Mouse (Mus musculus): ENCODE measurements around the gene Synrg. TPM values are rescaled to one million over a fixed set of nuclear protein-coding genes. Genes with fewer than 3 reads are reported as not detected.

Synrg gene
- total RNA-seq (2021) = 10 to 100 TPM; 24.4 to 25.0 TPM
- long read RNA-seq, experiment 1, partial matches to known transcripts = 4 of 22 reads
- long read RNA-seq, experiment 1, other reads (novel, unspliced or antisense) = 17 of 22 reads
- long read RNA-seq, experiment 2, partial matches to known transcripts = 3 of 15 reads
- long read RNA-seq, experiment 2, other reads (novel, unspliced or antisense) = 11 of 15 reads

DNA sequence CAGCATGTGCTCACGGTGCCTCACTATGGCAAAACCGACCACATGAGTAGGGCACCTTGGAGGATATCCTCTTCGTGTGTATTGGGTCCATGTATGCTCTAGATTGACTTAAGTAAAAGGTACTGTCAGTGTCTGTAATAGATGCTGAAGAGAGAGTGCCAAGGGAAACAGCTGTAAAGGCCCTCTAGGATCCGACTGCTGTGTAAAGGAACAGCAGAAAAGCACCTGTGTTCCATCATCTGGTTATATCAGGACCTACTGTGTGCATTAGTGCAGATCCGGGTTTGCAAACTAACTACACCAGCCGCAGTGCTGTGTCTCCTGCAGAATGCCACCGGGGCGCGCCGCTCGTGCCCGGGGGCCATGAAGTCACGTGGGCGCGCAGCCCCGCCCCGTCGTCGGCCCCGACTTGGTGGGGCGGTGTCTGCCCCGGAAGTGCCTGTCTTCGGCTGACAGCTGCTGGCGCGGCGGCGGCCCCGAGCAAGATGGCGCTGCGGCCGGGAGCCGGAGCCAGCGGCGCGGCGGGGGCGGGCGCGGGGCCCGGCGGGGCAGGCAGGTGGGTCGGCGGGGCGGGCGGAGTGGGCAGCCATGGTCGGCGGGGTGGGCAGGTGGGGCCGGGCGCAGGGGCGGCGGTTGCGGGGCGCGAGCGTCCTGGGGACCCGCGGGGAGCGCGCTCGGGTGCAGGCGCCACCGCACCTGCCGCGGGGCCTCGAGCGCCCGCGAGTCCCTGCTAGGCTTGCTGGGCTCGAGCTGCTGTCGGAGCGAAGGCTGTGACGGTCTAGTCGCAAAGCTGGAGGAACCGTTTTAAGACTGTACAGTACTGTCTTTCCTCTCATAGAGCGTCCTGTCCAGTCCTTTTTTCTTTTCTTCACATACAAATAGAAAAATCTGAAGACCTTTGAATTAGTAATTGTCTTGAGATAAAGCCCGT lies at the start of gene Synrg:
Gene Synrg (plus strand): TSS at position 438 of the 931 bp plus-strand sequence.
- intact Hi-C loops (cut with DNase I) = loop anchor here (2.0 kb wide), 1 partner anchor 21 kb away; the partner anchor contains the start of gene Ddx52
- peak; percentile 93 to 94 for DNase-seq

DNA sequence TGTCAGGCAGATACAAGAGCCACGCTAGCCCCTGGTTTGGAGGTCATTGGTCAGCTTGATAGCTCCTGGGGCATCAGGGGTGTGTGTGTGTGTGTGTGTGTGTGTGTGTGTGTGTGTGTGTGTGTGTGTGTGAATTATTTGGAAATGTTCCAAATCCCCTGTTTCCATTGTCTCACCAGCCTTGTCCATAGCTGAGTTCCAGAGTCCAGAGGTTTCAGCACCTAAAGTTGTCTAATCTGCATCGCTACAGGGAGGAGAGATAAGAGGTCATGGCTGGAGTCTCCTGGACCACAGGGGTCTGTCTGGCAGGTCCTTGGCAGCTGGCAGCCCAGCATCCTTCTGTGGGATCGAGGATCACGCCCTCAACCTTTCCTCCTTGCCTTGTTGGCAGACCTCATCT lies 49.7 kb upstream of the Synrg start:
- no peak for DNase-seq
- intact Hi-C loops (cut with DNase I) = no loop called here

DNA sequence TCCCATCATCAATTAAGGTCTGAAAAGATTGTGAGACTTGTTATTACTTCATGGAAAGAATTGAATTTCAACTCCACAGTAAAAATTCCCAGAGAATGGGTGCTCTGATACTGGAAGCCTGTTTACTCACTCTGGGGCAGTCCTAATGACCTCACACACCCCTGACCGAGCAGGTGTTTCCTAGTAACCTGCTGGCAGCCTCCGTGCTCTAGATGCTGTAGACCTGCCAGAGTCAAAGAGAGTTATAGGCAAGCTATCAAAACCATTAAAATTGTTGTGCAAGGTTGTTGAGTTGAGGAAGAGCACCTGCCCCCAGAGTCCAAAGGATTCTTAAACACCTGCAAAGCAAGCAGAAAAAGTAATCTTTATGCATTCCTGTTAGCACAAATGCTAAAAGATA lies 41.6 kb upstream of the Synrg start:
- intact Hi-C loops (cut with DNase I) = no loop called here
- DNase-seq = no peak

DNA sequence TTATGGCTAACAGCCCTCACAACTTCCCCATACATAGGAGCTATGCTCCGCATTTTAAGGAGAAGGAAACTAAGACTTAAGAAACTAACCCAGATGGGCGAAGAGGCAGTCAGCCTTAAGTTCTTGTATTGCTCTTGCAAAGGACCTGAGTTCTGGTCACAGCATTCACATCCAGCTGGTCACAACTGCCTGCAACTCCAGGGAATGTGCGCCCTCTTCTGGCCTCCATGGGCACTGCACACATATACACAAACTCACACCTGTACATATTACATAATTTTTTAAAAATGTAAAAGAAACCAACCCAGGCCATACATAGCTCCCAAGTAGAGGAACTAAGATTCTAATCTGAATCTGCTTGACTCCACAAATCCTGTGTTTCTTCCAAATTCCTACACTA lies 37.1 kb upstream of the Synrg start:
- DNase-seq = no peak
- intact Hi-C loops (cut with DNase I) = no loop called here

DNA sequence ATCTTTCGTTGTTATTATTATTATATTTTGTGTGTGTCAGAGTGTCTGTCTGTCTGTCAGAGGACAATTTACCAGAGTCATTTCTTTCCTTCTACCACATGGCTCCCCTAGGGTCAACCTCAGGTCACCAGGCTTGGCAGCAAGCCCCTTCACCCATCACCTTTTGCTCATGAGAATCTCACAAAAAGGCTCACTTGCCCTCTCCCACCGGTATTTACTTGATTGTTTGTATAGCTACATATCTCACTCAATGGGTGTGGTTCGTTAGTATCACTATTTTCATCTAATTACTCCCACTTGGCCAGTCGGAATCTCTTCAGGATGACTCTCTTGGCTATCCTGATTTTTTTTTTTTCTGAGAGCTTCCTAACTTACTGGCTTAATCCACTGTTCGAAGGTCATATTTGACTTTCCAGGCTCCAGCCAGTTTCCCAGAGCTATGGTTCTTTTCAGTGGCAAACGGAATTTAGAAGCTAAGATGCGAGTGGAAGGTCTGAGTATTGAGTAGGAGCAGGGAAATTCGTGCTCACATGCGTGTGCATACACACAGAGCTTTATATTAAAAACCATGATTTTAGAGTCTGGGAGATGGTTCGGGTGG lies 31.6 kb upstream of the Synrg start:
- no peak for DNase-seq
- intact Hi-C loops (cut with DNase I) = no loop called here

DNA sequence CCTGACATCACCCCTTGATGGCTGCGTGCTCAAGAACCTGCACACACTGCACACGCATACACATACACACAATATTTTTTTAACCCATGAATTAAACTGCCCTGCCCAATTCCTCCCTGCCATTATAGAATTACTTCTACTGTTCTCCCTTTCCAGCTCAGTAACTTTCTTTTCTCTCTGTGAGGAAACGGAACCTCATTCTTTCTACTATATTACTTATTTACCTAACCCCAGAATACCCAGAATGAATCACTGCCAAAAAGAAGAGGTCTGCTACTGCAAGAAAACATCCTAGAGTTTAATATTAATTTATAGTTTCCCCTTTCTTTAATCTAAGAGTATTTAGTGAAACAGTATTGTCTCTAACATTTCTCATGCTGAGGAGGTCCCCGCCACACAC lies 30.9 kb upstream of the Synrg start:
- DNase-seq = no peak
- intact Hi-C loops (cut with DNase I) = no loop called here

DNA sequence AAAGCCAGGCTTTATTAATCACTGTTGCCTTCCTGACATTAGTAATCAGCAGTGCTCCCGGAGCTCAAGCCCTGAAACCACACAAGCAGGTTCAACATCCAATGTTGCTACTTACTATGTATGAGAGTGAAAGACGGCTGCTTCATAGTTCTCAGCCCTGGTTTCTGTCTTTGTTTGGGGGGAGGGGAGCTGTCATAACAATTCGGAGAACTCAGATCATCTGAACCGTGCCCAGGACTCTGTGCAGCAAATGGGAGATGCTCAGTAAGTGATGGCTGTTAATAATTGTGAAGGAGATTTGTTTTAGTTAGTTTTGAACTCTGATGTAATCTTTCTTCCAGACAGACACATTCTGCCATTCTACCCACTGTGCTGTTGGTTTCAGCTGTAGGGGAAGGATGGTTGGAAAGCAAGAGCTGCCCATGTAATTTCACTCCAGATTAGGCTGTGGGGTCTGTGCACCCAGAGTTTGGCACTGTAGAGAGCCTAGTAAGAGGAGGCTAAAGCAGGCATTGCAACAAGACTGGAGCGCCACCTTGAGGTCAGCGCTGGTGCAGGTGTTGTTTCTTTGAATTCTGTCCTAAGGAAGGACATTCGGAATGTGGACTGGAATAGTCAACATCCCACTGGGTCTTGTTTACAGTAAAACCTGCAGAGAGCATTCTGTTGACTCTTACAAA lies 28.1 kb upstream of the Synrg start:
- DNase-seq = peak; percentile 79 to 86
- intact Hi-C loops (cut with DNase I) = loop anchor here (1.0 to 5.0 kb wide), 3 partner anchors 119 to 151 kb away; no protein-coding TSS in a partner anchor

DNA sequence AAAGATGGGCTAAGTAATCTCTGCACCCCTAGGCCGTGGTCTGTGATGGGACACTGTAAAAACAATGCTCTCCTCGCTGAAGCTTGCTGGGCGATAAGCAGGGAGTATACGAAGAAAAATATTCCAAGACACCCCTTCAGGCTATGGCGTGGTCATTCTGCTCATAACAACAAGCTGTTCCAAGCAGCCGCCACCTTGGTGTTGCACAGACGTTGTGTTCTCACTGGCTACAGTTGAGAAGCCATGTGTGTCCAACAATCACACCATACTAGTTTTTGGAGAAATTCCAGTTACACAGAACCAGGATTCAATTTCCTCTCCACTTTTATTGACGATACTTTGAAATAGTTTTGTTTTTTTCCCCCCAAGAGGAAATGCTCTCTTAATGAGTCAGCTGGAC lies 25.7 kb upstream of the Synrg start:
- intact Hi-C loops (cut with DNase I) = loop anchor here (5.0 kb wide), 2 partner anchors 121 to 136 kb away; no protein-coding TSS in a partner anchor
- no peak for DNase-seq

DNA sequence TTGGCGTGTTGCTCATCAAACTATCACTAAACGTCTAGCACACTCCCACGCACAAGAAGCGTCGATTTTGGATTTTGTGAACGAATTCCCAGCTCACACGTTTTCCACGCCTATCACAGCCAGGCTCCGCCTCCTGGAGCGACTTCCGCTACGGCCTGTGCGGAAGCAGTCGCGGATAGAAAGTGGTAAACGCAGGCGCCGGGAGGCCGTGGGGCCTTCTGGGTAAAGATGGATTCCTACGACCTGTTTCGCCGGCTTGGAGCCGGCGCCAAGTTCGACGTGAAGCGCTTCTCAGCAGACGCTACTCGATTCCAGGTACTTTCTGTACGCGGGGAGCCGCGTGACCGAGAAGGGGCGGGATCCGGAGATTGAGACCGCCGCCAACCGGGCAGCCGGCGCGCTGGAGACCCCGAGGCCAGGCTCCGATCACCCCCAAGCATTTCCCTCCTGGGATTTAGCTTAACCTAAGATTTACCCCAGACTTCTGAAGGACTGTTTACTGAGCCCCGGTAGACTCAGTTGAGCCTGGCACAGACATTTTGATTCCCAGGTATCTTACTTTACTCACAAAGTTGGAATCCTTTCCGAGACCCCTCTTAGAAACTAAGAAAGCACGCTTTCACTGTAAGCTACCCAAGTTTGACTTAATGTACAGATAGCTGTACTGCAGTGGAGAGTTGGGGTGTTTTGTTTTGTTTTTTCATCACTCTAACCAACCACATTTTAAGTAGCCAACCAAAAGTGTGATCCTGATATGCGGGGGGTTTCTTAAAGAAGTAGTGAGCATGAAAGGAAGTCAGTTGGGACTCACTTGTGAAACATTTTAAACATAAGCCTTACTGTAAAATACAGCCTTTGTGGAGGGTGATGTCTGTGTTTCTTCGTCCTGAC lies 22.0 kb upstream of the Synrg start, which contains the start of gene Ddx52:
Gene Ddx52 (plus strand): TSS at position 113 of the 891 bp plus-strand sequence.
- intact Hi-C loops (cut with DNase I) = loop anchor here (2.0 kb wide), 1 partner anchor 21 kb away; no protein-coding TSS in a partner anchor
- DNase-seq = peak; percentile 86 to 90

DNA sequence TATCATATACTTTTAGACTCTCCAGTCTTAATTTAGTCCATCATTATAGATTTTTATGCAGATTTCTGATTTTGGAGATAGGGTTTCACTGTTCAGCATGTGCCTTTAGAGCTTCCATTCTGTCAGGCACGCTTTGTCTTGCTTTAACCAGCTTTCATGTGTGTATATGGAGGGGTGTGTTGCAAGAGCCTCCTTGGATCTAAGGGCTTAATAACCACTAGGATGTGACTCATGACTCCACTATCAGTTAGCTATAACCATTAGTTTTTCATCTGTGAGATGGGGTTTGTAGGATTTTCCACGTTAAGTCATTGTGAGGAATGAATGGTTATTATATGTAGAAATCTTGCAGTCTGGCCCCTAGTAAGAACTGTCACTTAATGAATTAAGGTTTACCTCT lies 7.4 kb upstream of the Synrg start:
- no peak for DNase-seq
- intact Hi-C loops (cut with DNase I) = no loop called here

DNA sequence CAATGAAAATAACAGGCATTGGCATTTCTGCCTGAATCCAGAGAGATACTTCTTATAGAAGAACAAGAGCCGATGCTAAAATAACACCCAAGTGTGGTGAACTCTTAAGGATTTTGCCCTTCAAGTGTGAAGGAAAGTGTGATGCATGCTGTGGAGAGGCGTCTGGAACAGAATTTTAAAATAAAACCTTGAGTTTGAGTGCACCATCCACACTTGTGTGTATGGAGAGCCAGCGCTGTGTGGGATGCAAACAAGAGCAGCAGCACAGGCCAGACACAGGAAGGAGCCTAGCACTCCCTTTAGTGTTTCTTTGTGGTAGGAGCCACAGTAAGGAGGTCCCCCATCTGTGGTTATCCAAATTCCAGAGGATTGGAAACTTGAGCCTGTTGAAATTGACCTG lies 2.2 kb upstream of the Synrg start:
- intact Hi-C loops (cut with DNase I) = loop anchor here (2.0 kb wide), 1 partner anchor 19 kb away; the partner anchor contains the start of gene Ddx52
- no peak for DNase-seq

DNA sequence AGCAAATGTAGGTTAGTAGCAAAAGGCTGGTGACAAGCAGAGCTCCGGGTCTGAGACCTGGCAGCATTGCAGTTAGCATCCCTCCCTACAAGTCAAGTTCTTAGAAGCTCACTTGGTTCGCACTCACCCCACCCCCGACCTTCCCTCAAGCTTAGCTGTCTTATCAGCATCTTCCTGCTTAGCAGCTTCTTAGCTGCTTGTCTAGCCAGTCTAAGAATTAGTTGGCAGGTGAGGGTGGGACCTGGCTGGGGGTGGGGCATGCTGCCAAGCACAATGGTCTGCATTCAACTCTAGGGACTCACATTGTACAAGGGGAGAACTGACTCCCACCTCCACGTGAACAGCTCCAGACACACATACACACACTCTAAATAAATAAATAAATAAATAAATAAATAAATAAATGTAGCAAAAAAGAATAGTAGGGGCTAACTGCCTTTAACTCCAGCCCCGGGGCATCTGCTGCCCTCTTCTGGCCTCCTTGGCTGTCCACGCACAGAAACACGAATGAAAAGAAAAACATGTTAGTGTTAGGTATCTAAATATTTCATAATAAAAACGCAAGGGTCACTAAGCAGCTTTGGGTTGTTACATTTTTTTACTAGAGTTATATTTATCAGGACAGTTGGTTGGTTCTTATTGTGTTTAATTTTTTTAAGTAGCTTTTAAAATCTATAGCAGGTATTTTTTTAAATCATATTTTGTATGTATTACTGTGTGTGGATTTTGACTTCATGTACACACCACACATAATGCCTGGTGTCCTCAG lies 3.4 kb downstream of the Synrg start:
- intact Hi-C loops (cut with DNase I) = no loop called here
- DNase-seq = peak; percentile 7

DNA sequence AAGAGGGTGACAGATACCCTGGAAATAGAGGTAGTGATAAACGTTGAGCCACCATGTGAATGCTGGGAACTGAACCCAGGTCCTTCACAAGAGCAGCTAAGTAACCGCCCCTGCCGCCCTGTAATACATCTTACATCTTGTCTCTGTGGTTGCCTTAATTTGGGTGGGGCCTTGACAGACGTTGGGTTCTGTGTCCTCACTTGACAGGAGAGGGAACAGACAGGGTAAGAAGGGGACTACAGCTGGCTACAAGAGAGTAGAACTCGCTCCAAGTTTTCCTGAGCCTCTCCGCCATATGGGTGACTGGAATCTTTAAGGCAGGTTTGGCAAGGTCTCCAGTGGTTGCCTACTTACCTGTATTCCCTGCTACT lies 4.0 kb downstream of the Synrg start:
- DNase-seq = no peak
- intact Hi-C loops (cut with DNase I) = no loop called here

DNA sequence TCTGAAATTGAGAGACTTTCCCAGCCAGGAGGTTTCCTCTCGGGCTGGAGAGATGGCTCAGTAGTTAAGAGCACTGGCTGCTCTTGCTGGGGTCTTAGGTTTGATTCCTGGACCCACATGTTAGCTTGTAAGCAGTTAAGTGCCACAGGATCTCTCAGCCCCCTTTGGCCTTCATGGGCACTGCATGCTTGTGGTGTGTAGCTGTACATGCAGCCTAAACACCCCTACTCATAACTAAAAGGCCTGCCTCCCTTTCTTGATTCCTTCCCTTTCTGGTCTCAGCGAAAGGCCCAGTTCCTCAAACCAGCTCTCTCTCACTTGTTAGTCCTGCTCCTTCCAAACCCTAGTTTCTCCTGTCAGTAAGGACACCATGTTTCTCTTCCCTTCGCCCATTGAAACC lies 4.8 kb downstream of the Synrg start:
- intact Hi-C loops (cut with DNase I) = no loop called here
- DNase-seq = no peak

DNA sequence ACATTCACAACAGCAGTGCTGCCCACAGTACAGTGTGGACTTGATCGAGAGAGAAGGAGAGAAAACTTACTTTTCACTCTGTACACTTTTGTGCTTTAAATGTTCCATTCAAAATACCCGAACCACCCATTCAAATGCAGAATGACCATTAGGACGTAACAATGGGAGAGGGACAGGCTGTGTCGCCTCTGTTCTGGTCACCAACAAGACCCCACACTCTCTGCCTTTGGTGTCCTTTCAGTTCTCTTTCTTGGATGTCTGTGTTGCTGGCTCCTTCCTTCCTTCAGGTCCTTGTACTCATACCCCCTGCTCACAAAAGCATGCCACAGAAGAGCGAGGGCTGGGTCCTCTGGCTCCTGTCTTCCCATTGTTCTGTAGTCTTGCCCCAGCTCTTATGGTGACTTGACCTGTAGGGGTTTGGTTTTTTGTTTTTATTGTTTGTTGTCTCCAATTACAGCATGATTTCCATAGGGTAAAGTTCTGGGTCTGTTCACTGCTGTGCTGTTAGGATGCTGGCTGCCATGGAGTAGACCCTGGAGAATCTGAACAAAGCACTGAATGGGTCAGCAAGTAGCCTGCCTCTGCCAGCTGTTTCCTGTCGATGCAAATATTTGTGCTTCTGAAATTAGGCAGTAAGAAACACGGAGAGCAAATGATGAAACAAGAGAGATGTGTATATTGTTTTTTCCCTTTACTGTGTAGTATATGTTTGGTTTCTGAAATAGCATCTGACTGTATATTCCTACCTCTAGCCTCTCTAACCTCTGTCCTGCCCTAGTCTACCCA lies 10.5 kb downstream of the Synrg start:
- intact Hi-C loops (cut with DNase I) = no loop called here
- no peak for DNase-seq

DNA sequence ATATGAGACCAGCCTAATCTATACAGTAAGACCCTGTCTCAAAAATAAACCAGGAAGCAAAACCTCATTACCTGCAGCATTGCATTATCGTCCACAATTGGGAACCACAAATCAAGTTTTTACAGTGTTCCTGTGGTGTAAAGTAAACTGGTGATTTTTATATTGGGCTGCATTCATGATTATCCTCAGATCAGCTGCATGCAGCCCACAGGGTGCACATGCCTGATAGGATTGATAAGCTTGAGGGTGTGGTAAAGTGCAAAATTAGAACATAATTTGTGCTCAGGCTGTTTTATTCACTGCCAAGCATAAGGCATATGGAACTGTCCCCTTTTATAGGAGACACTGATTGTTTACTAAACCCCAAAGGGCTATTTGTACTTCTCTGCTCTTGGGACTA lies 11.3 kb downstream of the Synrg start:
- DNase-seq = no peak
- intact Hi-C loops (cut with DNase I) = no loop called here

DNA sequence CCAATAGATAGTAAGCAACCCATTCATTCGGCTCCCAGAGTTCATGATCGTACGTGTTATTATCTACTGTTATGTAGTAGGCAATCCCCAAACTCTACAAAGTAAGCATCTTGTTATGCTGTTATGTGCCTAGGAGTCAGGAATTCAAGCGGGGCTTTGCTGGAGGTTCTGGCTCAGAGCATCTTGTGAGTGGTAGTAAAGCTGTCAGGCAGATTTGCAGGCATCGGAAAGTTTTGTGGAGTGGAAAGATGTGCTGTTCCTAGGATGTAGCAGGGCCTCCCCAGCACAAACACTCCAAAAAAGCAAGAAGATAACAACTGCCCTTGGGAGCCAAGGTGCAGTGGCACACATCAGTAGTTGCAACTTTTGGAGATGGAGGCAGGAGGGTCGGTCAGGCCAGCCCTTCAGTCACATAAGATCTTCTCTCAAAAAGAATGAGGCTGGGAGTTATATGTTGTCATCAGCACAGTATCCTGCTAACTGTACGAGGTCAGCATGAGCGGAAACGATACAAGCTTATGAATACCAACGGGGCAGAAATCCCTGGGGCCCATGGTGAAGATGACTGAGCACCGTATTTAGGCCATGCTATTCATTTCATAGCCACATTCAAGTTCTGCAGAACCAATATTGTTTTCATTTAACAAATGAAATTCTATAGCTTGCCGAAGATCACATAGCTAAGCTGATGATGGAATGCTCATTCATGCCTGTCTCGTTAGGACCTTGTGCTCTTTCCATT lies 12.2 kb downstream of the Synrg start:
- intact Hi-C loops (cut with DNase I) = no loop called here
- DNase-seq = no peak

Data from heart, postnatal 14 days (tissue).